Mouse (Mus musculus): ENCODE results near the gene Slfn5. TPM values are rescaled to one million over a fixed set of nuclear protein-coding genes. Genes with fewer than 3 reads are reported as not detected.
"Not testable (repeated sequence)": the region's sequence is repeated elsewhere in the genome, so short reads cannot be mapped to it uniquely, and the experiment has no call there.

Slfn5 gene
- total RNA-seq, 1 experiment: 9.4 TPM

GRCm38 (mm10) chr11:82914711-82915352 lies 36.3 kb upstream of the Slfn5 start:
- Histone ChIP-seq H3K4me1 (ENCODE audit: control insufficient read depth in 2 of 2, insufficient read depth in 2 of 2, low read length in 2 of 2, poor library complexity in 1 of 2) (peaks cover 0 to 6% of the 10 kb centered on the region in 2 experiments; a peak in 1 of 4 replicates), H3K9ac (ENCODE audit: insufficient read depth, low read depth, low read length, poor library complexity, severe bottlenecking) (no peak overlapping the region), H3K27ac (ENCODE audit: insufficient read depth, low read depth, low read length, poor library complexity, severe bottlenecking) (no peak overlapping the region), H3K36me3 (ENCODE audit: control insufficient read depth, insufficient read depth, low read length, poor library complexity, severe bottlenecking) (no peaks in the 10 kb centered on the region), H3K4me3 (ENCODE audit: insufficient read depth in 1 of 2, low read depth in 1 of 2, low read length in 2 of 2, poor library complexity in 1 of 2, severe bottlenecking in 1 of 2) (peak overlapping the region in 1 of 2 experiments; percentile 40; a peak in 1 of 4 replicates), H3K9me3 (ENCODE audit: control insufficient read depth, insufficient read depth, low read depth, low read length) (no peaks in the 10 kb centered on the region)
- in situ Hi-C loops (cut with MboI; ENCODE audit: low sequenced_read_pairs in 2 of 2, unreplicated experiment in 2 of 2): loop anchor here in 1 of 2 experiments (10.0 kb wide), 1 partner anchor 130 kb away; no protein-coding TSS in a partner anchor
- TF ChIP-seq ZNF384 (IDR thresholded peaks at IDR 0.05; ENCODE audit: low read depth, low read length) (no peak), ZC3H11A (IDR thresholded peaks at IDR 0.05; ENCODE audit: borderline replicate concordance, low read depth, low read length) (peak; percentile 31; the same call in 1 of the 2 replicates)
- peak; percentile 76 for DNase-seq (ENCODE audit: low read depth, low spot score)

- no peak overlapping the region for H3K9ac ChIP-seq (ENCODE audit: insufficient read depth, low read depth, low read length, poor library complexity, severe bottlenecking)
- TF ChIP-seq HCFC1 (IDR thresholded peaks at IDR 0.05; ENCODE audit: borderline replicate concordance, insufficient read depth, low read length) (no peak), ZNF384 (IDR thresholded peaks at IDR 0.05; ENCODE audit: low read depth, low read length) (no peak), ZC3H11A (IDR thresholded peaks at IDR 0.05; ENCODE audit: borderline replicate concordance, low read depth, low read length) (no peak), MAFK (IDR thresholded peaks at IDR 0.05; ENCODE audit: insufficient read depth, low read depth, low read length) (no peak), CHD2 (IDR thresholded peaks at IDR 0.05; ENCODE audit: low read depth, low read length) (no peak)
Observed at GRCm38 (mm10) chr11:82920768-82921167, 30.4 kb upstream of the Slfn5 start.

GRCm38 (mm10) chr11:82921691-82922090 lies 29.5 kb upstream of the Slfn5 start:
- in situ Hi-C loops (cut with MboI; ENCODE audit: low sequenced_read_pairs in 2 of 2, unreplicated experiment in 2 of 2): no loop called here
- Histone ChIP-seq H3K4me3 (ENCODE audit: insufficient read depth in 1 of 2, low read depth in 1 of 2, low read length in 2 of 2, poor library complexity in 1 of 2, severe bottlenecking in 1 of 2) (no peak overlapping the region), H3K36me3 (ENCODE audit: control insufficient read depth, insufficient read depth, low read length, poor library complexity, severe bottlenecking) (no peaks in the 10 kb centered on the region), H3K4me1 (ENCODE audit: control insufficient read depth in 2 of 2, insufficient read depth in 2 of 2, low read length in 2 of 2, poor library complexity in 1 of 2) (no peaks in the 10 kb centered on the region), H3K9ac (ENCODE audit: insufficient read depth, low read depth, low read length, poor library complexity, severe bottlenecking) (no peak overlapping the region), H3K27ac (ENCODE audit: insufficient read depth, low read depth, low read length, poor library complexity, severe bottlenecking) (no peak overlapping the region), H3K9me3 (ENCODE audit: control insufficient read depth, insufficient read depth, low read depth, low read length) (no peaks in the 10 kb centered on the region)
- TF ChIP-seq ZNF384 (IDR thresholded peaks at IDR 0.05; ENCODE audit: low read depth, low read length) (no peak), MAFK (IDR thresholded peaks at IDR 0.05; ENCODE audit: insufficient read depth, low read depth, low read length) (no peak), HCFC1 (IDR thresholded peaks at IDR 0.05; ENCODE audit: borderline replicate concordance, insufficient read depth, low read length) (no peak)
- no peak for DNase-seq (ENCODE audit: low read depth, low spot score)

More at GRCm38 (mm10) chr11:82920768-82921167, 30.4 kb upstream of the Slfn5 start:
- DNase-seq (ENCODE audit: low read depth, low spot score): no peak
- no peaks in the 10 kb centered on the region for H3K9me3 ChIP-seq (ENCODE audit: control insufficient read depth, insufficient read depth, low read depth, low read length)
- H3K36me3 ChIP-seq (ENCODE audit: control insufficient read depth, insufficient read depth, low read length, poor library complexity, severe bottlenecking): no peaks in the 10 kb centered on the region
- in situ Hi-C loops (cut with MboI; ENCODE audit: low sequenced_read_pairs in 2 of 2, unreplicated experiment in 2 of 2): no loop called here
- H3K27ac ChIP-seq (ENCODE audit: insufficient read depth, low read depth, low read length, poor library complexity, severe bottlenecking): no peak overlapping the region
- no peak overlapping the region for H3K4me3 ChIP-seq (ENCODE audit: insufficient read depth in 1 of 2, low read depth in 1 of 2, low read length in 2 of 2, poor library complexity in 1 of 2, severe bottlenecking in 1 of 2)
- no peaks in the 10 kb centered on the region for H3K4me1 ChIP-seq (ENCODE audit: control insufficient read depth in 2 of 2, insufficient read depth in 2 of 2, low read length in 2 of 2, poor library complexity in 1 of 2)

- H3K4me1 ChIP-seq (ENCODE audit: control insufficient read depth in 2 of 2, insufficient read depth in 2 of 2, low read length in 2 of 2, poor library complexity in 1 of 2); in situ Hi-C loops (cut with MboI; ENCODE audit: low sequenced_read_pairs in 2 of 2, unreplicated experiment in 2 of 2); DNase-seq (ENCODE audit: low read depth, low spot score); H3K36me3 ChIP-seq (ENCODE audit: control insufficient read depth, insufficient read depth, low read length, poor library complexity, severe bottlenecking); H3K27ac ChIP-seq (ENCODE audit: insufficient read depth, low read depth, low read length, poor library complexity, severe bottlenecking); H3K9me3 ChIP-seq (ENCODE audit: control insufficient read depth, insufficient read depth, low read depth, low read length); H3K9ac ChIP-seq (ENCODE audit: insufficient read depth, low read depth, low read length, poor library complexity, severe bottlenecking); H3K4me3 ChIP-seq (ENCODE audit: insufficient read depth in 1 of 2, low read depth in 1 of 2, low read length in 2 of 2, poor library complexity in 1 of 2, severe bottlenecking in 1 of 2): not testable (repeated sequence)
Observed at GRCm38 (mm10) chr11:82923910-82924309, 27.2 kb upstream of the Slfn5 start.

- Histone ChIP-seq H3K4me1 (ENCODE audit: control insufficient read depth in 2 of 2, insufficient read depth in 2 of 2, low read length in 2 of 2, poor library complexity in 1 of 2) (peaks cover 0 to 5% of the 10 kb centered on the region in 2 experiments; a peak in 1 of 4 replicates), H3K4me3 (ENCODE audit: insufficient read depth in 1 of 2, low read depth in 1 of 2, low read length in 2 of 2, poor library complexity in 1 of 2, severe bottlenecking in 1 of 2) (no peak overlapping the region), H3K36me3 (ENCODE audit: control insufficient read depth, insufficient read depth, low read length, poor library complexity, severe bottlenecking) (no peaks in the 10 kb centered on the region), H3K9me3 (ENCODE audit: control insufficient read depth, insufficient read depth, low read depth, low read length) (no peaks in the 10 kb centered on the region), H3K9ac (ENCODE audit: insufficient read depth, low read depth, low read length, poor library complexity, severe bottlenecking) (no peak overlapping the region), H3K27ac (ENCODE audit: insufficient read depth, low read depth, low read length, poor library complexity, severe bottlenecking) (no peak overlapping the region)
- DNase-seq (ENCODE audit: low read depth, low spot score): no peak
- TF ChIP-seq ZC3H11A (IDR thresholded peaks at IDR 0.05; ENCODE audit: borderline replicate concordance, low read depth, low read length) (no peak), MAFK (IDR thresholded peaks at IDR 0.05; ENCODE audit: insufficient read depth, low read depth, low read length) (no peak), CHD2 (IDR thresholded peaks at IDR 0.05; ENCODE audit: low read depth, low read length) (no peak), ZNF384 (IDR thresholded peaks at IDR 0.05; ENCODE audit: low read depth, low read length) (no peak), HCFC1 (IDR thresholded peaks at IDR 0.05; ENCODE audit: borderline replicate concordance, insufficient read depth, low read length) (no peak)
- in situ Hi-C loops (cut with MboI; ENCODE audit: low sequenced_read_pairs in 2 of 2, unreplicated experiment in 2 of 2): no loop called here
Observed at GRCm38 (mm10) chr11:82928897-82929632, 22.1 kb upstream of the Slfn5 start.

Measured in ES-E14 (cell line).